Mouse (Mus musculus) forebrain, postnatal 0 days (tissue): ENCODE measurements around the gene Wscd1. TPM values are rescaled to one million over a fixed set of nuclear protein-coding genes. Genes with fewer than 3 reads are reported as not detected.
"Not testable (repeated sequence)": the region's sequence is repeated elsewhere in the genome, so short reads cannot be mapped to it uniquely, and the experiment has no call there.

Experiments used
- ATAC-seq: fragments of 200-750 bp; cut with Nextera tagmentation; 2 replicates; pipeline ENCODE4 v1.8.0; 2017; ENCODE audit warnings: mild to moderate bottlenecking, moderate library complexity
- DNase-seq: peaks from one replicate; pipeline ENCODE4 v3.0.0-alpha.2; 2015
- H3K27ac ChIP-seq: fragments of 300-500 bp; sonication (generic); 2 replicates; pipeline ENCODE4 v1.5.1; 2014; ENCODE audit warnings: low read depth, mild to moderate bottlenecking, antibody characterized with exemption, low read length, moderate library complexity, mixed read lengths
- H3K27me3 ChIP-seq: fragments of 300-500 bp; sonication (generic); 2 replicates; pipeline ENCODE4 v1.6.1; 2014; ENCODE audit warnings: mild to moderate bottlenecking, low read length, mixed read lengths; ENCODE audit not compliant: insufficient read depth
- H3K36me3 ChIP-seq: fragments of 300-500 bp; sonication (generic); 2 replicates; pipeline ENCODE4 v1.6.1; 2014; ENCODE audit warnings: mild to moderate bottlenecking, moderate library complexity; ENCODE audit not compliant: insufficient read depth
- H3K4me1 ChIP-seq: fragments of 300-500 bp; sonication (generic); 2 replicates; pipeline ENCODE4 v1.6.1; 2014; ENCODE audit warnings: antibody characterized with exemption; ENCODE audit not compliant: insufficient read depth
- H3K4me2 ChIP-seq: fragments of 300-500 bp; sonication (generic); 2 replicates; pipeline ENCODE4 v1.6.1; 2014; ENCODE audit warnings: low read depth, mild to moderate bottlenecking, moderate library complexity
- H3K4me3 ChIP-seq: fragments of 300-500 bp; sonication (generic); 2 replicates; pipeline ENCODE4 v1.5.1; 2014; ENCODE audit warnings: low read depth, low read length, mixed read lengths
- H3K9ac ChIP-seq: fragments of 300-500 bp; sonication (generic); 2 replicates; pipeline ENCODE4 v1.6.1; 2014; ENCODE audit warnings: mild to moderate bottlenecking
- H3K9me3 ChIP-seq: fragments of 300-500 bp; sonication (generic); 2 replicates; pipeline ENCODE4 v1.6.1; 2016; ENCODE audit warnings: low read length
- CTCF ChIP-seq: sonication (generic); IDR thresholded peaks from 2 replicates; pipeline ENCODE4 v1.5.1; 2016; ENCODE audit warnings: antibody characterized with exemption, control low read depth, low read depth
- WGBS: fragments of 180-500 bp; shearing (Covaris S2); extraction: QIAGEN DNeasy Blood & Tissue Kit; methylation state at CpG from one replicate; pipeline ENCODE4 v1.1.7; 2014; 5-methylcytosine and 5-hydroxymethylcytosine counted together
- polyA plus RNA-seq: library from polyadenylated mRNA; unstranded; fragments of >200 nt; fragmentation: Nextera tagmentation; extraction: Ambion mirVana; gene quantifications from 2 replicates; pipeline ENCODE4 v1.2.1, GENCODE M21; 2015
- total RNA-seq: library from RNA; depleted of rRNA; stranded (reverse); fragments of >200 nt; gene quantifications from 2 replicates; pipeline ENCODE4 v1.2.3, GENCODE M21; 2014

Gene Wscd1
- total and polyA plus RNA-seq, 2 experiments from 2014 or later: 63.1 to 91.6 TPM

GRCm38 (mm10) chr11:71817341-71817740, 67.6 kb downstream of the Wscd1 start:
- no peak overlapping the region for H3K9ac ChIP-seq
- WGBS: 80% methylated on average over 4 of the region's 4 CpGs
- no peak for TF ChIP-seq CTCF

DNA sequence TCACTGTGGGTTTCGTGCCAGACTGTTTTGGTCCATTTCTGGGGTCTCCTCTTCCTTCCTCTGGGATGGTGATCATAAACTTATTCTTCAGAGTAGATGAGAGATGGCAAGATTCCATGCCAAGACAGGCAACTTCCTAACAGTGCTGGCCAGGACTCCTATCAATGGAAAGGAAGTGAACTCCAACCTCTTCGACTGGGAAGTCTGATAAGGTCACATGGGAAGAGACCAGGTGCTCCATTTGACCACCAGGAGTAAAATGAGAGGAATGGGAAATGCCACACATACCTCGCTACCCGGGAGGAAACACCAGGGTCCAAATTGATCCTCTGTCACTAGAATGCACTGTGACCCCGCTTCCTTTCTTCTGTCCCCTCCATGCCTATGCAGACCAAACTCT, 68.4 kb downstream of the Wscd1 start:
- TF ChIP-seq CTCF: no peak
- H3K4me3 ChIP-seq: no peak overlapping the region
- peaks cover 13% of the 10 kb centered on the region for H3K4me1 ChIP-seq
- H3K27ac ChIP-seq: no peak overlapping the region
- no peak for DNase-seq
- H3K36me3 ChIP-seq: no peaks in the 10 kb centered on the region
- H3K4me2 ChIP-seq: no peak overlapping the region
- H3K27me3 ChIP-seq: no peaks in the 10 kb centered on the region
- ATAC-seq: no peak
- H3K9me3 ChIP-seq: no peaks in the 10 kb centered on the region
- no peak overlapping the region for H3K9ac ChIP-seq
- WGBS: 79% methylated on average over 5 of the region's 5 CpGs

More at GRCm38 (mm10) chr11:71817341-71817740, 67.6 kb downstream of the Wscd1 start:
- Histone ChIP-seq H3K4me3 (no peak overlapping the region), H3K4me1 (peaks cover 13% of the 10 kb centered on the region), H3K9me3 (no peaks in the 10 kb centered on the region), H3K36me3 (no peaks in the 10 kb centered on the region), H3K4me2 (no peak overlapping the region), H3K27ac (no peak overlapping the region), H3K27me3 (no peaks in the 10 kb centered on the region)
- no peak for DNase-seq
- ATAC-seq: no peak

DNA sequence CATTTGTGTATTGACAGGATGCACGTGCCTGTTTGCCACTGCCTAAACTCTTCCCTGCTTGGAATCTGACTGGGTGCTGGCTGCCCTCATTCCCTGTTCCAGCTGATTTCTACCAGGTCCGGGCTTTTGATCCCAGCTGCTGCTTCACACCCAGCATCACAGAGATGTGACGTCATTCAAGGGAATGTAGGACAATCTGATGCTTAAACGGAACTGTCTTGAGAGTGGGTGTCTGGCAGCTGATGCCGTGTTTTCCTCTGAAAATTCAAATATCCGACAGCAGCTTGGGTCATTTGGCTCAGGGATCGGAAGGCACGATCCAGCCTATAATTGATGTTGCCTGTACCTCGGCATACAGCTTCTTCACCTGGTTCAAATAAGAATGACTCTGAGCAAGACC, 70.2 kb downstream of the Wscd1 start:
- Histone ChIP-seq H3K27ac (no peak overlapping the region), H3K27me3 (no peaks in the 10 kb centered on the region), H3K4me2 (no peak overlapping the region), H3K4me3 (no peak overlapping the region), H3K36me3 (no peaks in the 10 kb centered on the region), H3K9ac (no peak overlapping the region), H3K4me1 (peaks cover 7% of the 10 kb centered on the region), H3K9me3 (no peaks in the 10 kb centered on the region)
- WGBS: 59% methylated on average over 9 of the region's 9 CpGs
- no peak for ATAC-seq
- DNase-seq: no peak
- no peak for TF ChIP-seq CTCF

DNA sequence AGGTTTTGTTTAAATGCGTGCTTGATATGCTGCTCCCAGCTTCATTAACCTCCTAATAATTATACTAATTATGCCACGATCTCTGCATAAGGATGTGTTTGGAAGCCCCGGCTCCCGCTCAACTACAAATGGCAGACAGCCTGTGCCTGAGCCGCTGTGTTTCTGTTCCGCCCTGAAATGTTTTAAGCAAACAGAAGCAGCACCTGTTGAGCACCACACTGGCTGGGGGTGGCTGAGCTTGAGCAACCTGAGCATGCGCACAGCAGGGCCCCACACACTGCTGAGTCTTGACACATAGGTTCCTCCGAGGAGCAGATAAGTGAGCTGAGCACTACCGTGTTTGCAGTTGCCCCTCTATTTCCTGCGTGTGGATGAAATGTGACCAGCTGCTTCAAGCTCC, 71.1 kb downstream of the Wscd1 start:
- no peak for TF ChIP-seq CTCF
- WGBS: 19% methylated on average over 10 of the region's 10 CpGs
- Histone ChIP-seq H3K4me1 (peaks cover 7% of the 10 kb centered on the region), H3K27me3 (no peaks in the 10 kb centered on the region), H3K27ac (no peak overlapping the region), H3K36me3 (no peaks in the 10 kb centered on the region), H3K4me2 (peak overlapping the region; percentile 41), H3K9ac (no peak overlapping the region), H3K4me3 (peak overlapping the region; percentile 11; the same call in 1 of the 2 replicates), H3K9me3 (no peaks in the 10 kb centered on the region)
- DNase-seq (peak; percentile 69), ATAC-seq (peak; percentile 85)

DNA sequence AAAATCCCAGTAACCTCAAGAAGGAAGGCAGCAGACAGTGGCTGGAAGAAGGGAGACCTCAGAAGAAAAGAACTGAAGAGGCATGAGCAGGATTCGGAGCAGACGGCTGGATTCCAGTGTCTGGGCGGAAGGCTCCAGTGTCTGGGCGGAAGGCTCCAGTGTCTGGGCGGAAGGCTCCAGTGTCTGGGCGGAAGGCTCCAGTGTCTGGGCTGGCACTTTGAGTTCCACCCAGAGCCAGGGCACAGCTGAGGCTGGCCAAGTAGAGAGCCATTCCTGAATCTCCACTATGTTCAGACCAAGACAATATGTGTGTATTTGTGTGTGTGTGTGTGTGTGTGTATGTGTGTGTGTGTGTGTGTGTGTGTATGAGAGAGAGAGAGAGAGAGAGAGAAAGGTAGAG, 71.8 kb downstream of the Wscd1 start:
- H3K4me2 ChIP-seq: peak overlapping the region; percentile 41; the same call in 1 of the 2 replicates
- 76% methylated on average over 6 of the region's 6 CpGs for WGBS
- not testable (repeated sequence) for DNase-seq, H3K4me3 ChIP-seq, H3K9ac ChIP-seq, H3K36me3 ChIP-seq, H3K9me3 ChIP-seq, H3K27ac ChIP-seq, ATAC-seq, H3K27me3 ChIP-seq, H3K4me1 ChIP-seq

- ATAC-seq (no peak), DNase-seq (no peak)
- H3K9me3 ChIP-seq: no peaks in the 10 kb centered on the region
- no peaks in the 10 kb centered on the region for H3K36me3 ChIP-seq
- no peak overlapping the region for H3K9ac ChIP-seq
- H3K27me3 ChIP-seq: no peaks in the 10 kb centered on the region
- H3K4me1 ChIP-seq: peaks cover 7% of the 10 kb centered on the region
- TF ChIP-seq CTCF: no peak
- H3K4me2 ChIP-seq: no peak overlapping the region
- H3K27ac ChIP-seq: no peak overlapping the region
- WGBS: 82% methylated on average over 5 of the region's 5 CpGs
- H3K4me3 ChIP-seq: no peak overlapping the region
These were observed 72.3 kb downstream of the Wscd1 start for GRCm38 (mm10) chr11:71822031-71822430.

GRCm38 (mm10) chr11:71824971-71825370, 75.3 kb downstream of the Wscd1 start:
- no peak overlapping the region for H3K9ac ChIP-seq
- no peaks in the 10 kb centered on the region for H3K27me3 ChIP-seq
- DNase-seq (no peak), ATAC-seq (no peak)
- no peak overlapping the region for H3K4me2 ChIP-seq
- 39% methylated on average over 4 of the region's 4 CpGs for WGBS
- H3K27ac ChIP-seq: no peak overlapping the region
- TF ChIP-seq CTCF: no peak
- H3K9me3 ChIP-seq: no peaks in the 10 kb centered on the region
- H3K36me3 ChIP-seq: no peaks in the 10 kb centered on the region
- no peak overlapping the region for H3K4me3 ChIP-seq
- H3K4me1 ChIP-seq: peaks cover 7% of the 10 kb centered on the region
